Mouse (Mus musculus) ES-Bruce4 (cell line): Measurements from ENCODE around the gene Evpl.

Source experiments
- EP300 ChIP-seq: IDR thresholded peaks from 2 replicates; pipeline ENCODE4 v1.6.1; 2011; ENCODE audit warnings: low read depth, low read length; ENCODE audit not compliant: insufficient read depth
- POLR2A ChIP-seq: IDR thresholded peaks from one replicate; pipeline ENCODE4 v1.8.1; 2011; ENCODE audit warnings: low read length; ENCODE audit not compliant: insufficient read depth

DNA sequence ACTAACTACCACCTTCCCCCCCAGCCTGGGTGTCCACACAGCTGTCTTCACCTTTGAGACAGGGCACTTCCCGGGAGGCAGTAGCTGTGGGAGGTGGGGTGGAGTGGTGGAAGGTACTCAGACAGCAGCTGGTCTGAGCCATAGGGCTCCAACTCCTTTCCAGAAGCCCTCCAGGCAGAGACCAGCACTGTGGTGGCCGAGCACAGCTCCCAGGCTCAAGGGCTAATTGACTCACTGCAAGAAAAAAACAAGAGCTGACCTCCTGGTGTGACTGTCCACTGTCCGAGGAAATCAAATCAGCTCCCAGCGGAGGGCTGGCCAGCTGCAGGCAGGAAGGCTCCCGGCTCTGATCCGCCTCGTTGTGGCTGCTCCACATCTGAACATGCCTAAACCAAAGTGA, 1.9 kb upstream of the Evpl start:
- TF ChIP-seq EP300 (no peak), POLR2A (no peak)
